Mouse (Mus musculus) spleen, adult 12 weeks (tissue): ENCODE results near the gene Actg2.
"Not testable (repeated sequence)": the region's sequence is repeated elsewhere in the genome, so short reads cannot be mapped to it uniquely, and the experiment has no call there.

ENCODE experiments used
- DNase-seq: peaks from one replicate; pipeline ENCODE4 v3.0.0; 2022; ENCODE audit warnings: low spot score

The Actg2 gene

DNA sequence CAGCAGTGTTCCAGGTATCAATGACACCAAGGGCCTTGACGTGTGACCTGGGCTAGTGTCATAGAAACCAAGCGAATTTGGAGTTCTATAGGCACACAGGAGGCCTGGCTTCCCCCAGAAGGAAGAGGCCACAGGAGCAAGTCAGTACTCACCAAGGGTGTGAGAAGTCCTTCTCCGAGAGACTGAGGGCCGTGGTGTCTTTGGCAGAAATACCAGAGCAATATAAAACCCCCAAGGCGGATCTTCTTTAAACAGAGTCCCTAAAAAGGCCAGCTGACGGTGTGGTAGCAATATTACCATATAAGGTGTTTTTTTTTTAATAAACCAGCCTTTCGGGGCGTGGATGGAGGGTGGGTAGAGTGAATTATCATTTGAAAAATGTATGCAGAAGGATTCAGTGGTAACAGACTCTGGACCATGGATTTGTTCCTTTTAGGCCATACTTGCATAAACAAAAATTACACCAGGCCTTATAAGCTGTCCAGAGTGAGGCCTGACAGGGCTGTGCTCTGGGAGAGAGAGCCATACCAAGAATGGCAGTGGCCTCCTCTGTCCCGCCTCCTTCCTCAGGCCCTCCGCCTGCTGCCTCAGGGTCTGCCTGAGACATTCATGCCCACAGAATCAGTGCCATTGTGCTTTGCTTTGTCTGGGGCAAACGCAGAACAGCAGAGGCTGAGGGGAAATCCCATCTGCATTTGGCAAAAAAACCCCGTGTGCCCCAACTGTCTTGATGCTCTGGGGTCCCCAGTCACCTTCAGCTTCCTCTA lies at the start of gene Actg2:
Gene Actg2, minus strand, starts transcription at position 238 of the 767 bp plus-strand sequence.
- DNase-seq: no peak

DNA sequence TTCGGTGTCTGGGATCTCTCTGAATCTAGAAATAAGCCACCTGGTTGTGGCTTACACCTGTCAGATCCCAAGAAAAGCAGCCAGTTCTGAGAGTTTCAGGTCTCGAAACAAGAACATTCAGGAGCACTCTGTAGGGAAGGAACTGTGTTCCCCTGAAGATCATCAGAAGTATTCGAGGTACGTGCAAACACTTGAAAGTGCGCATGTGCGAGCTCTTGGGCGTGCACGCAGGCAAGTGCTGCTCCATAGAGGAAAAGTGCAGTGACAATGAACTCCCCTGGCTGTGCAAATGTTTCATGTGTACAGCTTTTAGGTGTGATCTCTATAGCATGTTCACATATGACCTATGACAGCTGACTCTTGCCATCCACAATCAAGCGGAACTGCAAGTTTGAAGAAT lies 49.3 kb upstream of the Actg2 start:
- DNase-seq: not testable (repeated sequence)

DNA sequence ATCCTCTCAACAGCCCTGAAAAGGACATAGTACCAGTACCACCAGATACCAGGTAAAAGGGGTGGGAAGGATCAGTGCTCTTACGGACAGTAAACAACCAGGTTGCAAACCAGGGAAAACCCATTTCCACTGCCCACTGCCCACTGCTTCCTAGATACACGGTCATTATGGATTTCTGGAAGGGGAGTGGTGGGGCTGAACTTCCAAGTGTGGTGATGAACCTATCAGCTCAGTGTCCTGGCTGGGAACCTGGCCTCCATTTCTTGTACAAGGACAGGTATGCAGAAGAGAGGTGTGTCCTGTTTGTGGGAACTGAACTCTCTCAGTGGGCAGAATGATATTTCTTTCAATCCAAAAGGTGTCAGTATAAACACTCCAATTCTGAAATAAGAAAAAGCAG lies 47.5 kb upstream of the Actg2 start:
- DNase-seq: no peak

DNA sequence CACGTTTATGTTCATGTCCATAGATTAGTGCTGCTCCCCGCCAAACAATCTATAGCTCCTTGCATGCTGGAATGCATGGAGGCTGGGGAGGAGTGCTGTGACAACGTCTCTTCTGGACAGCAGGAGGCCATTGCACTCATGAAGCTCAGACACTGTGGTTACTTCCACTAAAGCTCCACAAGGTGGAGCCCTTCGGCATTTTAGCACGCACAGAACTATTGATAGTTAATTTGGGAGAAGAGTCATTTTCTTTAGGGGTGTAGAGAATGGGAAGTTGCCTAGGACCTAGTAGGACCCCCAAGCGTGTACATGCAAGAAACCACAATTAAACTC lies 46.8 kb upstream of the Actg2 start:
- DNase-seq: peak; percentile 4

DNA sequence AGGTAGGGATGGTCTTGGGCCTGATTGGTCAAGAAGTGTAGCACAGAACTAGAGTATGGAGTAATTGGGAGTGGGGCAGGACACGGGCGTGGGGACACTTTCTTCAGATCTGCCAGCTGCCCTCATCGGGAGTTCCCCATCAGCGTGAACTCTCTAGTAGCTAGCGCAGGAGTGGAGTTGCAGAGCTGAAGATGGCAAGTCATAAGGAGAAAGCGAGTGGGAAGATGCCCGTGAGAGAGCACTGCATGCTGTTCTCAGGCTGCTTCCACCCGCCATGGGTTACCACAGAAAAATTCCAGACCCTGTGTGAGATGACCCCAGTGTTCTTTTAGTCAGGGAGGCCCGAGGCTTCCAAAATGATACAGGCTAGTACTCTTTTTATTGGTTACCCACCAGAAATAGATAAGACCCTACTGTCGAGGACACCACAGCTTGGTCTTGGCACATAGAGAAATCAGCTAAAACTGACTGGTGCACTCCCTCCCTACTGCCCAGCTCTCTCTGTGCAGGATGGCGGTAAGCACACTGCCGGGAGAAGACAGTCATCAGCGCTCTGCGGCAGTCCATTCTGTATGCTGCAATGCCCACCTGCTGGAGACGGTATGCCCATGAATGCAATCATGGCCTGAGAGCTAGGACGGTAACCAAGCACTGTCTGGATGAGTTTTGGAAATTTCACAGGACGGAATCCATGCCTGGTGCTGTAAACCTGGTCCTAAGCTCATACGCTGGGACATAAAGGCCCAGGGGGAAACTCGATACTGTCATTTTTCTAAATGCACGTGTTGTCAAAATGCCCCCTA lies 46.3 kb upstream of the Actg2 start:
- DNase-seq: no peak

DNA sequence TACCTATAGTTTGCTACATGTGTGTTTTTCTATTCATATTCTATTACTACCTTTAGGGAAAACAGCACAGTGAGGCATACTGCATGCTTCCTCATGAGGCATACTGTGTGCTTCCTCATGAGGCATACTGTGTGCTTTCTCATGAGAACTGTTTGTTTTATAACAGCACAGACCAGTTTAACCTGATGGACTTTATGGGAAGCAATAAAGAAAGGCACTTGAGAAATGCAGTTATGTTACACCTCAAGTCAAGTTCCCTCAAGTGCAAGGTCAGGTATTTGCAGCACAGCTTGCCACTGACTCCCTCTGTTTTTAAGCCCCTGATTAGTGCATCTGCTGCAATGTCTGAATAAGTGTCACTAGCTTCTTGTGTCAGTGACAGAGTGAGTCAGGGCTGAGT lies 41.5 kb upstream of the Actg2 start:
- DNase-seq: no peak

DNA sequence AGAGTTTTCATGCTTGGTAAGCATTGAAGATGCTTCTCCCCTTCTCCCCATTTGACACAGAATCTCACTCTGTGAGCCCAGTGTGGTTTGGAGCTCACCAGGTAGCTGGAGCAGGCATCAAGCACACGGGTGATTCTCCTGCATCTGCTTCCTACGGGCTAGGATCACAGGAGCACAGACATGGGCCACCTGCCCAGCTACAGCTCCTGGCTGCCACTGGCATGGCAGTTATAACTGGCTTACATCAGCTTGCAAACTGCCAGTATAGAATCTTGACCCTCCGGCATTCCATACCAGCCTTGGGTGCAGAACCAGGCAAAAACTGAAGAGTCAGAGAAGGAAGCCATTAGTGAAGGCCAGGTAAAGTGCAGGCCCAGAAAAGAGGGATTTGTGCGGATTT lies 39.5 kb upstream of the Actg2 start:
- no peak for DNase-seq

DNA sequence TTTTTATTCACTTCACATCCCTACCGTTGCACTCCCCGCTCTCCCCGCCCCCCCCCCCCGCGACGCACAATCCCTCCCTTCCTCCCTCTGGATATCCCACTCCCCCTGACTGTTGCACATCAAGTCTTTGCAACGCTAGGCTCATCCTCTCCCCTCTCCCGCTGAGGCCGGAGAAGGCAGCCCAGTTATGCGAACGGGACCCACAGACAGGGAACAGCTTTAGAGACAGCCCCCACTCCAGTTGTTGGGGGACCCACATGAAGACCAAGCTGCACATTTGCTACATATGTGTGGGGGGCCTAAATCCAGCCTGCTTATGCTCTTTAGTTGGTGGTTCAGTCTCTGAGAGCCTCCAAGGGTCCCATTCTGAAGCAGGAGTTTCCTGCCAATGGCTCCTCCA lies 36.6 kb upstream of the Actg2 start, which contains the start of gene Stambp:
Gene Stambp, minus strand, starts transcription at position 59 of the 400 bp plus-strand sequence.
- DNase-seq: no peak

DNA sequence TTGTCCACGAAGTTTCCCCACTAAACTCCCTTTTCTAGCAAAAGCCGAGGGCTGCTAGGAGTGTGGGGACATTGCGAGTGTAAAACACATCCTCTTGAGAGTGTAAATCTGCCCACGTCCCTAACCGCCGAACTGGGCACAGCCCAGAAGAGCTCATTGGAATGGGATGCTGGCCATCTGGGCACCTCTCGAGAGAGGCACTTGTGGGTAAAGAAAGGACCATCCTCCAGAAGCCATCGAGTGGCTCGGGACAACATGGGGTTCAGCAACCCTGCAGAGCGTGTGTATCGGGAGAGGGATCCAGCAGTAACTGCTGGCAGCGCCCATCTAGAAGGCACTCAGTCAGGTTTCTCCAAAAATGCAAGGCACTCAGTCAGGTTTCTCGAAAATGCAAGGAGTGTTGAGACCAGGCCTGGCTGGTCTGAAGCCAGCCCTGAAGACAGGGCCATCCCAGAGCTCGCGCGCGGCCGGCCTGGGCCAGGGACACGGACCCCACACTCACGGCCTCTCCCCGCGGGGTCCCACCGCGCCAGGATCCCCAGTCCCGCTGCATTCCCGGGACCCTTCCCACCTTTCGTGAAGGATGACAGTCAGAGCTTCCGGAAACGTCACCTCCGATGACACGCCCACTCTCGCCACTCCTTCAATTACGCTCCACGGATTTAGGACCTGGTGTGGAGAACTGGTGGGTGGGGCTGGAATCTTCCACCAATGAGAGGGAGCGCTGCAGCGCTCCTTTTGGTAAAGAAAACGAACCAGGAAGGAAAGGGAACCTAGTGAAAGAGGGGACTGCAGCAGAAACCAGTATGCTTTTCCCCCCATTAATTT lies 36.0 kb upstream of the Actg2 start:
- DNase-seq: peak; percentile 70

DNA sequence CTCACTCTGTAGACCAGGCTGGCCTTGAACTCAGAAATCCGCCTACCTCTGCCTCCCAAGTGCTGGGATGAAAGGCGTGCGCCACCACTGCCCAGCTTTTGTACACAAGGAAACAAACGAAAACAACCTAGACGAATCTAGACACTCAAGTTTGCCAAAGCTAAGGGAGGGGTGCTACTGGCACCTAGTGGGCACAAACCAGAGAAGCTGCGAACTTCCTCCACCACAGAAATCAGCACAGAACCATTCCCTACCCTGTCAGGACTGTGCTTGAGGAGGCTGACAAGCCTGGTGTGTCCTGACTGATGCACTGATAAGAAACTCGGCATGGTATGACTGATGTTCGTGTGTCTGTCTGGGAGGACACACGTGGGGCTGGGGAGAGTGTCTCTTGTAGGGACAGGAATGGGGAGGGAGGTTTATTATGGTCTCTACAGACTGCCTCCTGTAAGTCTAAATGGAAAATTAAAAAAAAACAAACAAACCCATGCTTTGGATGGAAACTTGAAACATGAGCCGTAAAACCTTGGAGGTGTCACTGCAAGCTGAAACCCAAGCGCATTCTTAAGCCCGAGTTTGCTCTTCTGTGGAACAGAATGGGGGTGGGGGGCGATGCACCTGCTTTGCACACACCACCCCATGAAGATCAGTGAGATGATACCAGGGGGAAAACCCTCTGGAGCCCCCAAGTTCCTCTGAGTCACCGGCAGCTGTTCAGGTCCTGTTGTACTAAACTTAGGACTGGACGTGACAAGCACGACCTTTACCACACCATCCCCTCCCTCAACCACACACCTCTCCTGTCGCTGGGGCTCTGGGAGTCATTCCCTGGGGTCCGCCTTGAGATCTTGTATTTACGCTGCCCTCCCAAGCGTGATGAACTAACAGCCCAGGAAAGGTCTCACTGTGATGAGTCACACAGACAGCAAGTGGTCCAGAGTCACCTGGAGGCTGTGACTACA lies 33.1 kb upstream of the Actg2 start:
- DNase-seq: no peak

DNA sequence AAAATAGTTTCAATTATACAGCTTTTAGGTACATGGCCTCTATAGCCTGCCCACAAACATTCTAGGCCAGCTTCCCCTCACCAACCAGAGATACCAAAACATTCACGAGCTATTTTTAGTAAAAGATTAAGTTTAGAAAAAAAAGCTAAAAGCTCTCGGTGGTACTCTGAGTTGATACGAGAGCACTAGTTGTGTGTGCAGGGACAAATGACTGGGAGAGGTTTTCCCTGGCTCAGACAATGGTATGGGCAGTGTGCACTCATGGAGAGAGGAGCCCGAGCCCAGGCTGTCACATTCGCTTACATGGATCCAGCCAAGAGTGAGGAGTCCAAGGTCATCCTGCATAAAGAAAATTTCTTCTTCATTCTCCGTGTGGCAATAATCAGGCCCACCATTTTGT lies 19.9 kb upstream of the Actg2 start:
- no peak for DNase-seq

DNA sequence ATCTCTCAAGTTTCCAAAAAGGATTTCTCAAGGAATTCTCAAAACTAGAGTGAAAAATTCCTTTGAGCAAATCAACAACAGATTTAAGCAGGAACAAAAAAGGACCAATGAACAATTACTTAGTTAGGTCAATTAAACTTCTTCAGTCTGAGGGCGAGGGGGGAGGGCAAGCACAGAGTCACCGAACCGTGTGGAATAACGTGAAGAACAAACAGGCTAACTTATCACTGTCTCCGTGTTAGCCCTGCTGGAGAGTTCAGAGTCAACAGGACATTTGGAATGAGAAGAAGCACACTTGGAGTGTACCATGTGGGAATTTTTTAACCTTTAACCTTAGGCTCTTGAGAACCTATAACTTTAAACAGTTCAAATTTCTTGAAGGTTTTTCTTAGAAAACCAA lies 12.3 kb upstream of the Actg2 start:
- no peak for DNase-seq

DNA sequence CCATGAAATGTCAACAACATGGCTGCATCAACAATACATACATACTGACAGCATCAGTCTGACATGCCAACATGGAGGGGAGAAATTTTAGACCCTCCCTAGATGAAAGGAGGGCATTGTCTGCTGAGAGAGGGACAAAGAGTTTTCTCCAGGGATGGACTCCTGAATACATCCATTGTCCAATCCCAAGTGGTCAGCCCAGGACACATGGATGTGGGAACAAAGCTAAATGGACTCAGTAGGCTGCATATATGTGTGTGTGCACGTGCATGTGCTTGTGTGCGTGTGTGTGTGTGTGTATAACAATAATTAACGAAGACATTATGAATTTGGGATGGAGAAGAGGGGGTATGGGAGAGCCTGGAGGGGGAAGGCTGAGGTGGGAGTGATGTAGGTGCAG lies 9.7 kb upstream of the Actg2 start:
- no peak for DNase-seq

DNA sequence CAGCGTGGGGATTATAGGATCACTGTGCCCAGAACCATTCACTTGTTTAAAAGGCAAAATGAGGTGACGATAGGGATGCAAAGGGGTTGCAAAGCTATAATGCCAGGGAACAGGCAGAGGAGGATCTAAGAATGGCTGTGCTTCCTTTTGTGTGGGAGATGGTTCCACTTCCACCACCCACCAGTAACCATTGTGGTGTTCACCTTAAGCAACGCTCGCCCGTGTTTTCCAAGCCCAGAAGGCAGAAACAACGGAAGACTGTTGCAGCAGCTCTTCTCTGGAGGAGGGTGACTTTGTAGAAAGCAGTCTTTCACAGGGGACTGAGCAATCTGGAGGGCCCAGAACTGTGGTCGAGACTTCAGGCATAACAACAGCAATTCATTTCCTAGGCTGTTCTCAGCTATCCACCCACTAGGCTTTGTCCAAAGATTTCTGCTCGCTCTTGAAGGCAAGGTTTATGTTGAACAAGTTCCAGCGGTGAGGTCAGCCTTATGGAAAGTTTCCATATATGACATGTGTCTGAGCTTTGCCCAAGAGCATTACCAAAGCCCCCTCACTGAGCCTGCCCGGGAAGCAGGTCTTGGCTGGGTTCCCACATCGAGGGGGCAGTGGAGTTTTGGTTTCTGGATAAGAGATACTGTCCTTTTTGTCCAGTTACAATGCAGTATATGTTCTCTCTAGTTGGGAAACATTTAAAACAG lies 5.8 kb upstream of the Actg2 start:
- no peak for DNase-seq

DNA sequence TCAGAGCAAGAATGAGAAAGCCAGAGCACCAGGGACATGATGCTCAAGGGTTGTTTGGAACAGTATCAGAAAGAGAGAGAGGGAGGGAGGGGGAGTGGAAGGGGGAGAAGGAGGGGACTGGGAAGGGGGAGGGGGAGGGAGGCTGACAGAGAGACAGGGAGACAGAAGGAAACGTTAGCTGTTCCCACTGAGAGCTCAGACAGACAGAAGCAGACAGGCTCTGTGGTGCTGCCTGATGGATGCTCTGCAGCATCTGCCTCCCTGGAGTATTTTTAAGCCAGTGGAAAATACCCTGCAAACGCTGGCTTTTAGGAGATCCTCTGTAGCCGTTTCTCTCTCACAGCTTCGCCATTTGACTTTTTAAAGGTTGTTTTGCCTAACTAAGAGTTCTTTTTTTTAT lies 4.0 kb upstream of the Actg2 start:
- no peak for DNase-seq

DNA sequence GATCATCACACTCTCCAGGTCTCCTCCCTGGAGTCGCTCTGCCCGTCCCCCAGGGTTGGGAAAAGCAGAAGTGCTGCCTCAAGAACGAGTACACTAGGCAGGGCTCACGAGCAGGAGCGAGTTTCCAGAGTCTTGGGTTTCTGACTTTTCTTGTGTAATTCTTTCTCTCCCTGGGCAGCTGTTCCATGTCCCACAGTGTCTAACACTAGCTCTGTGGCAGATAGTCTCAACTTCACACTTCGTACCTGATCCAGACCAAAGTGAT lies 662 bp upstream of the Actg2 start:
- no peak for DNase-seq

DNA sequence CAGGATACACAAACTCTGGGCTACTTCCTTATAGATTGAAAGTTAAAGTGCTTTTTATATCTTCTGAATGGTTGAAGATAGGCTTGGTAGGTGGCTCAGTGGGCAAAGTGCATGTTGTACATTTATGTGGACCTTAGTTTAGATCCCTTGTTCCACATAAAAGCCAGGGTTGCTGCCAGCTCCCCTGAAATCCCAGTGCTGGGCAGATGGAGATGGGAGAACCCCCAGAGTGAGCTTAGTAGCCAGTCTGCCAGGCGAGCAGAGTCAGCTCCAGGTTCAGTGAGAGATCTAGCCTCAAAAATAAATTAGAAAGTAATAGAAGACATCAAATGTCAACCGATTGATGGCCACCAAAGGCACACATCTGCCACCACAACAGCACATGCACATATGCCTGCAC lies 3.5 kb downstream of the Actg2 start:
- no peak for DNase-seq

DNA sequence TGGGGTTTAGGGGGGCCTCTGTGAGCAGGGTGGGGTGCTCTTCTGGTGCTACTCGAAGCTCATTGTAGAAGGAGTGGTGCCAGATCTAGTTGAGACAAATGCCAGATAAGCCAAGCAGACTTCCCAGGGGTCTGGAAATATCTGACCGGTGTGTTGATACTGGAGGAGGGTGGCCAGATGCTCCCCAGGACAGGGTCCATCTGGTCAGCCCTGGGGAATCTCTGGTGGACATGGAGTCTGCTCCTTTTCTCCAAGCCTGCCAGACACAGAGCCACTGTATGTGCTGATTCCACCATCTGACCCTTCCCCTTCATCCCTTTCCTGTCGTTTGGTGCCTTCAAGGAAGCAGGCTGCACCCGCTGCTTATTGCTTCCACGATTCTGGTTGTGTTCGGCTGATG lies 12.9 kb downstream of the Actg2 start:
- no peak for DNase-seq

DNA sequence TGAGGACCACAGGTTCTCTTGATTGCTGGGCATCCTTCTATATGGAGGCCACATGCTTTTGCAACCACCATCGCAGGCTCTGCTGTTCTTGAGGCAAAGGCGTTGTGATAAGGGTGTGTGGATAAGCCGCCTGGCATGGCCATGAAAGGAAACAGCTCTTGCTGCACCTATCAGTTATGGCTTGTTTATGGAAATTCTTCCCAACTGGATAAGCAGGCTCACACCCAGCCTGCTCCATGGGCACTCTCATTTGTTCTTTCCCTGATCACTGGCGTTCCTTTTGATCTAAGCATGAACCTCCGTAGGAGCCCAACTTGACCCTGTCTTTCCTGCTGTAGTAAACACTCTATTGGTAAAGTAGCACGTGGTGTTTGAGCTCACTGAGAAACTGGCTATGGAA lies 14.3 kb downstream of the Actg2 start:
- DNase-seq: no peak

DNA sequence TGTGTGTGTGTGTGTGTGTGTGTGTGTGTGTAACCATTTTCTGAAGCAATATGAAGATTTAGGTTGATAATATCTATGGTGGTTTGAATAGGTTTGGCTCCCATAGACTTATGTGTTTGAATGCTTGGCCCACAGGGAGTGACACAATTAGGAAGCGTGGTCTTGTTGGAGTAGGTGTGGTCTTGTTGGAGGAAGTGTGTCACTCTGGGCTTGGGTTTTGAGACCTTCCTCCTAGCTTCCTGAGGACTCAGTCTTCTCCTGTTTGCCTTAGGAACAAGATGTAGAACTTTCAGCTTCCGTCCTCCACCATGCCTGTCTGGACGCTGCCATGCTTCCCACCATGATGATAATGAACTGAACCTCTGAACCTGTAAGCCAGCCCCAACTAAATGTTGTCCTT lies 17.4 kb downstream of the Actg2 start:
- no peak for DNase-seq

DNA sequence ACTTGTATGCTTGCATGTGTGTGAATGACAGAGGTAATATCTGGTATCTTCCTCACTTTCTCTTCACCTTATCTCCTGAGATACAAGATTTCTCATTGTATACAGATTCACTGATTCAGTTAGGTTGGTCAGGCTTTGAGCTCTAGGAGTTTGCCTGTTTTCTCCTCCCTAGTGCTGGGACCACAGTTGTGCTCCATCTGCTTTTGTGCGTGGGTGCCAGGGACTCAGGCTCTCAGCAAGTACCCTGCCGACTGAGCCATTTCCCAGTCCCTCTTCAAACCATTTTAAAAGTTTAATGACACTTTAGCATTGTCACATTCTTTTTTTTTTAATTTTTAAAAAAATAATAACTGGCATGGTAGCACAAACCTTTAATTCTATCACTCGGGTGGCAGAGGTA lies 20.9 kb downstream of the Actg2 start:
- DNase-seq: no peak
